Mouse (Mus musculus): ENCODE measurements around the gene Ddx18. TPM values are rescaled to one million over a fixed set of nuclear protein-coding genes. Genes with fewer than 3 reads are reported as not detected.

The Ddx18 gene
- polyA plus RNA-seq, 1 experiment, result 32.1 TPM

- Histone ChIP-seq H3K27me3 (ENCODE audit: control insufficient read depth, insufficient read depth, low read length) (no peaks in the 10 kb centered on the region), H3K4me1 (ENCODE audit: control insufficient read depth, insufficient read depth, insufficient read length) (no peaks in the 10 kb centered on the region), H3K36me3 (ENCODE audit: control insufficient read depth, insufficient read depth, low read length) (no peaks in the 10 kb centered on the region), H3K4me3 (ENCODE audit: extremely low read depth, insufficient read depth, insufficient read length) (no peak overlapping the region), H3K27ac (ENCODE audit: insufficient read depth, low read length) (no peak overlapping the region)
- no peak for DNase-seq (ENCODE audit: low read depth in 1 of 2, low spot score in 2 of 2)
- TF ChIP-seq POLR2A (IDR thresholded peaks at IDR 0.05; ENCODE audit: low read depth, low read length) (no peak), CTCF (IDR thresholded peaks at IDR 0.05; ENCODE audit: extremely low read depth, insufficient read depth, insufficient read length, insufficient replicate concordance) (no peak)
- WGBS, result 26% methylated on average over 4 of the region's 4 CpGs
These were observed 29.3 kb upstream of the Ddx18 start for GRCm38 (mm10) chr1:121596951-121597625.

DNA sequence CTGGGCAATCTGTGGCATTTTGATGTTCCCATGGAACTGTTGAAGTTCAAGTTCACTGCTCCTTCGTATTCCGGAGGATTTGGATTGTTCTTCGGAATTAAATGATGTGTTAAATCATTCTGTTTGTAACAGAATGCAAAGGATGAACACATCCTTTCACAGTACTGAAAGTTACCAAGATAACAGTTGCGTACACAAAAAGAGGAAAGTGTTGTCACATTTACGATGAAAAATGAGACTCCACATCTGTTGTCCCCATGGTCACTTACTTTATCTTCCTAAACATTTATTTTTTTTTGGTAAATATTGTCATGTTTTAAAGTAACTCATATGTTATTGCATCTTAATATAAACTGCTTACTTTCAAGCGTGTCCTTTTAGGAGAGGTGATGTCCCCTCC lies 17.0 kb upstream of the Ddx18 start:
- no peak for DNase-seq (ENCODE audit: low read depth in 1 of 2, low spot score in 2 of 2)
- H3K4me1 ChIP-seq (ENCODE audit: control insufficient read depth, insufficient read depth, insufficient read length), result no peaks in the 10 kb centered on the region
- WGBS, result 62% methylated on average over 6 of the region's 6 CpGs
- H3K4me3 ChIP-seq (ENCODE audit: extremely low read depth, insufficient read depth, insufficient read length), result no peak overlapping the region
- H3K27me3 ChIP-seq (ENCODE audit: control insufficient read depth, insufficient read depth, low read length), result no peaks in the 10 kb centered on the region
- no peaks in the 10 kb centered on the region for H3K36me3 ChIP-seq (ENCODE audit: control insufficient read depth, insufficient read depth, low read length)
- H3K27ac ChIP-seq (ENCODE audit: insufficient read depth, low read length), result no peak overlapping the region
- TF ChIP-seq POLR2A (IDR thresholded peaks at IDR 0.05; ENCODE audit: low read depth, low read length) (no peak), CTCF (IDR thresholded peaks at IDR 0.05; ENCODE audit: extremely low read depth, insufficient read depth, insufficient read length, insufficient replicate concordance) (no peak)

GRCm38 (mm10) chr1:121581133-121581855 lies 13.5 kb upstream of the Ddx18 start:
- H3K27ac ChIP-seq (ENCODE audit: insufficient read depth, low read length), result no peak overlapping the region
- no peak for TF ChIP-seq CTCF (IDR thresholded peaks at IDR 0.05; ENCODE audit: extremely low read depth, insufficient read depth, insufficient read length, insufficient replicate concordance)
- TF ChIP-seq POLR2A (IDR thresholded peaks at IDR 0.05; ENCODE audit: low read depth, low read length), result no peak
- no peak for DNase-seq (ENCODE audit: low read depth in 1 of 2, low spot score in 2 of 2)
- no peaks in the 10 kb centered on the region for H3K27me3 ChIP-seq (ENCODE audit: control insufficient read depth, insufficient read depth, low read length)
- 85% methylated on average over 5 of the region's 5 CpGs for WGBS
- H3K4me1 ChIP-seq (ENCODE audit: control insufficient read depth, insufficient read depth, insufficient read length), result no peaks in the 10 kb centered on the region
- no peak overlapping the region for H3K4me3 ChIP-seq (ENCODE audit: extremely low read depth, insufficient read depth, insufficient read length)
- H3K36me3 ChIP-seq (ENCODE audit: control insufficient read depth, insufficient read depth, low read length), result no peaks in the 10 kb centered on the region

- no peaks in the 10 kb centered on the region for H3K36me3 ChIP-seq (ENCODE audit: control insufficient read depth, insufficient read depth, low read length)
- H3K27ac ChIP-seq (ENCODE audit: insufficient read depth, low read length), result no peak overlapping the region
- H3K27me3 ChIP-seq (ENCODE audit: control insufficient read depth, insufficient read depth, low read length), result no peaks in the 10 kb centered on the region
- WGBS, result 55% methylated on average over 1 of the region's 1 CpGs
- H3K4me1 ChIP-seq (ENCODE audit: control insufficient read depth, insufficient read depth, insufficient read length), result no peaks in the 10 kb centered on the region
- no peak overlapping the region for H3K4me3 ChIP-seq (ENCODE audit: extremely low read depth, insufficient read depth, insufficient read length)
- DNase-seq (ENCODE audit: low read depth in 1 of 2, low spot score in 2 of 2), result no peak
- TF ChIP-seq CTCF (IDR thresholded peaks at IDR 0.05; ENCODE audit: extremely low read depth, insufficient read depth, insufficient read length, insufficient replicate concordance) (no peak), POLR2A (IDR thresholded peaks at IDR 0.05; ENCODE audit: low read depth, low read length) (no peak)
These were observed 9.7 kb upstream of the Ddx18 start for GRCm38 (mm10) chr1:121577491-121577890.

- no peak overlapping the region for H3K4me3 ChIP-seq (ENCODE audit: extremely low read depth, insufficient read depth, insufficient read length)
These were observed 2.7 kb upstream of the Ddx18 start for GRCm38 (mm10) chr1:121570522-121570921.

DNA sequence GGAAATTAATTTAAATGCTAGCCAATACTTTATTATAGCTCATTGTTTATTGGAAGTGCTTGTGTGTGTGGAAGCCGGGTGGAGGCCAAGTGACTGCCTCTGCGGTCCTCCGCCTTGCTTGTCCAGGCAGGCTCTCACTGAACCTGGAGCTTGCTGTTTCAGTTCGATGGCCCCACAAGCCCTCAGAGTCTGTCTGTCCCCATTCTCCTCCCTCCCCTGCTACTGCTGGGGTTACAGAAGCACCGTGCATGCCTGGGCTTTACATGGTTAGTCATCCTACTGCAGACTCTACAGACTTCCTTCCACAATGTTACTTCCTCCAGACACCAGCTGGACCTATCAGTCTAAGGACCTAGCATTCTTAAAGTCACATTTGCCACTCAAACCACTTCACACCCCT lies 9.9 kb downstream of the Ddx18 start:
- no peak overlapping the region for H3K4me3 ChIP-seq (ENCODE audit: extremely low read depth, insufficient read depth, insufficient read length)
- H3K27ac ChIP-seq (ENCODE audit: insufficient read depth, low read length), result no peak overlapping the region
- peaks cover 53% of the 10 kb centered on the region for H3K36me3 ChIP-seq (ENCODE audit: control insufficient read depth, insufficient read depth, low read length)
- H3K27me3 ChIP-seq (ENCODE audit: control insufficient read depth, insufficient read depth, low read length), result no peaks in the 10 kb centered on the region
- no peak for DNase-seq (ENCODE audit: low read depth in 1 of 2, low spot score in 2 of 2)
- 79% methylated on average over 5 of the region's 5 CpGs for WGBS
- TF ChIP-seq CTCF (IDR thresholded peaks at IDR 0.05; ENCODE audit: extremely low read depth, insufficient read depth, insufficient read length, insufficient replicate concordance) (no peak), POLR2A (IDR thresholded peaks at IDR 0.05; ENCODE audit: low read depth, low read length) (no peak)
- no peaks in the 10 kb centered on the region for H3K4me1 ChIP-seq (ENCODE audit: control insufficient read depth, insufficient read depth, insufficient read length)

More at GRCm38 (mm10) chr1:121570522-121570921, 2.7 kb upstream of the Ddx18 start:
- Histone ChIP-seq H3K36me3 (ENCODE audit: control insufficient read depth, insufficient read depth, low read length) (no peaks in the 10 kb centered on the region), H3K27ac (ENCODE audit: insufficient read depth, low read length) (no peak overlapping the region), H3K27me3 (ENCODE audit: control insufficient read depth, insufficient read depth, low read length) (no peaks in the 10 kb centered on the region), H3K4me1 (ENCODE audit: control insufficient read depth, insufficient read depth, insufficient read length) (peaks cover 2% of the 10 kb centered on the region; the same call in 1 of the 2 replicates)
- DNase-seq (ENCODE audit: low read depth in 1 of 2, low spot score in 2 of 2), result no peak
- no peak for TF ChIP-seq CTCF (IDR thresholded peaks at IDR 0.05; ENCODE audit: extremely low read depth, insufficient read depth, insufficient read length, insufficient replicate concordance)
- no peak for TF ChIP-seq POLR2A (IDR thresholded peaks at IDR 0.05; ENCODE audit: low read depth, low read length)
- WGBS, result 85% methylated on average over 7 of the region's 7 CpGs

DNA sequence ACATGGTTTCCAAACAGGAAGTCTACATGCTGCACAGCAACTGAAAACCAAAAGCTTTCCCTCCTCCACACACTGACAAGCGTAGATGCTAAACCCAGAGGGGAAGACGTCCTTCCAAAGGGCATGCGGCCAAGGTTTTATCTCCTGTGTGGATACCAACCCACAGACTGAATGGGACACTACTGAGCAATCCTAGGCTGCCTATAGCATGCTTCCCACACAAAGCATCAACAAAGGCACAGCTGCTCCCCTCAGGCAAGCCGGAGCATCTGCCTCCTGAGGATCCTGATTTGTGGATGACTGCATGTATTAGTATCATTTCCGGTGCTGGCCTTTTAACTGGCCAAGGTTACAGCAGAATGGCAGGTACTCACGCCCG lies 16.3 kb downstream of the Ddx18 start:
- Histone ChIP-seq H3K27me3 (ENCODE audit: control insufficient read depth, insufficient read depth, low read length) (no peaks in the 10 kb centered on the region), H3K36me3 (ENCODE audit: control insufficient read depth, insufficient read depth, low read length) (peaks cover 21% of the 10 kb centered on the region), H3K4me3 (ENCODE audit: extremely low read depth, insufficient read depth, insufficient read length) (no peak overlapping the region), H3K27ac (ENCODE audit: insufficient read depth, low read length) (no peak overlapping the region), H3K4me1 (ENCODE audit: control insufficient read depth, insufficient read depth, insufficient read length) (no peaks in the 10 kb centered on the region)
- no peak for TF ChIP-seq POLR2A (IDR thresholded peaks at IDR 0.05; ENCODE audit: low read depth, low read length)
- TF ChIP-seq CTCF (IDR thresholded peaks at IDR 0.05; ENCODE audit: extremely low read depth, insufficient read depth, insufficient read length, insufficient replicate concordance), result no peak
- no peak for DNase-seq (ENCODE audit: low read depth in 1 of 2, low spot score in 2 of 2)
- 91% methylated on average over 7 of the region's 7 CpGs for WGBS
